Mouse (Mus musculus): ENCODE data around the gene Sec31a.
"Not testable (repeated sequence)": the region's sequence is repeated elsewhere in the genome, so short reads cannot be mapped to it uniquely, and the experiment has no call there.

Gene Sec31a

DNA sequence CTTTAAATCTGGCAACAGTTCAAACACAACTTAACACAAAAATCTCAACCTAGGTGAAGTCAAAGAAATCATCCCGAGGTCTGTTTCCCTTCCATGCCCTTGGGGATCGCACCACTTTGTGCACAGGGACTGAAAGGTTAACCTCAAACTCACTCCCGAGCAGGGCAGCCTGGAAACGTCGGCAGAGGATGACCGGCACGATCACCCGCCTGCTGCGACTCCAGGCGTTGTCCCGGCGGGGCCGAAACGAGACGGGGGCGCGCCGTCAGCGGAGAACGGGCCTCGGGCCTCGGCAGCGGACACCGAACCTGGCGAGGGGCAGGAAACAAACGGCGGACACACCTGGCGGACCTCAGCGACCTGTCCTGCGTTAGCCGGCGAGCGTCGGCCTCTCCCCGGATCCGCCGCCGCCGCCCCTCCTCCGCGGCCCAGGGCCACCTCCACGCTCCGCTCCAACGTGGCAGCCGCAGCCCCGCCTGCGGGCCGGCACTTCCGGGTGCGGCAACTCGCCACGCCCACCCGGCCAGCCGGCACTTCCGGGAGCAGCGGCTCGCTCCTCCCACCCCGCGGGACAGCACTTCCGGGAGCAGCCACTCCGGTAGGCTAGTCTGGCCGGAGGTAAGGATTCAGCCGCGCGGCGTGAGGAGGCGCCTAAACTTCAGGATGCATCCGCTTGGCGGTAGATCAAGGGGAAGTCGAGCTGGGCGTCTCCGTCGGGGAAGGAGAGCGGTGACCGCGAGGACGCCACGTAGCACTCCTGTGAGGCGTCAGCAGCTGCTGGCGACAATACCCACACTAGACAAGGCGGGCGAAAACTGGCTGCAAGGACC, at the start of gene Sec31a:
Sec31a (minus strand) TSS at position 474 of the 830 bp plus-strand sequence.
- DNase-seq (ENCODE audit: extremely low spot score) = peak; percentile 94

DNA sequence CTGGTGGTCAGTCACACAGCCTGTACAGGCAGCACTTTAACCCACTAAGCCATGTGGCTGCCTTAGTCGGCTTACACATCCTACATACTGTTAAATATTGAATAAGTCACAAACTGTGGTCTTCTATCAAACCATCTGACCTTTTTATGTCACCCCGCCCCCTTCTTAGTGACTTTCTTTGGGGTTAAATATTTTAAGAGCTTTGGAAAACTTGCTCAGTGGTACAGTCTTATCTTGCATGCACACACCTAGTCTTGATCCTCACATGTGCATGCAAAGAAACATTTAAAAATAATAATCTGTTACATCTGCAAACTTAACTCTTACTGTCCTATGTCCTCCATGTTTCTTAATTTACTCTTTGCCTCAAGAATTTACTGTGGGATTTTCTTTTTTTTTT, 46.3 kb upstream of the Sec31a start:
- DNase-seq (ENCODE audit: extremely low spot score) = no peak

DNA sequence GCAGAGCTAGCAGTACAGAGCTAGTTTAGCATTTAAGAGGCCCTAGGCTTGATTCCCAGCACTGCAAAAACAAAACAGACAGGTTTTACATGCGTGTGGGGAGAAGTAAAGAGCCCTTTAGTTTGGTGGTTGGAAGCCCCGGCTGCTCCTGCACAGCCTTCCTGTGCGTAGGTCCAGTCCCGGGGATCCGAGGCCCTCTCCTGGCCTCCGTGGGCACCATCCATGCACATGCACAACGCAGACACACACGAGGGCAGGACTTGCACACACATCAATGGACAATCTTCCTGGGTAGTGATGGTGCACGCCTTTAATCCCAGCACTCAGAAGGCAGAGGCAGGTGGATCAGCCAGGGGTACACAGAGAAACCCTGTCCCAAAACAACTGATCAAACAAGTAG, 45.5 kb upstream of the Sec31a start:
- DNase-seq (ENCODE audit: extremely low spot score) = no peak

DNA sequence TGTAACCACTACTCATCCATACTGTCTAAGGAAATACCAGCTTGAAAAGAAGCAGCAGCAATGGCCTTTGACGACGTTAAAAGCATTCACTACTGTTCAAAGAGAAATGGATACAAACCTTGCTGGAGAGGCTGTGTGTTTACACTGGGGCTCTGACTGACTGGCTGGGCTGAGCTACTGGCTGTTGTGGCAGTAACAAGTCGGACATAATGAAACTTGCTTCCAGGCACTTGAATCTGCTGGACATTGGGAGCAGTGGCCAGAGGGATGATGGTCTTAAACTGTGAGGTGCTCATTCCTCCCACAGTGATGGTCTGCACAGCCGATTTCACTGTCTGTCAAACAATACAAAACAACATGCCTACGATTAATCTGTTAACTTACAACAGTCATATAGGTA, 43.4 kb upstream of the Sec31a start:
- no peak for DNase-seq (ENCODE audit: extremely low spot score)

DNA sequence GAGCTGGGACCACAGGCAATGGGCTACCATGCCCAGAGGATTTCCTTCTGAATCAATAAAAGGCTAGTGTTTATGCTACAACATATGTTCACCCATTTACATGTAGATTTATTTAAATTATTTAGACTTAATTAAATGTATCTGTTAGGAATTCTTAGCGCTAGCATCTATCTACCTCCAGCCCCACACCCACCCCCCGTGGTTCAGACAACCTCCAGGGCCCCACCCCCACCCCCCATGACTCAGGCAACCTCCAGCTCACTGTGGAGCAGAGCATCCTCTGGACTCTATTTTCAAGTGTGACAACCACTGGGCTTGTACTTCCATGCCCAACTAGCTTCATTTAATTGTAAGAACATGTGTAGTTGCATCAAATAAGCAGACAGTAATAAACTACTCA, 35.8 kb upstream of the Sec31a start:
- DNase-seq (ENCODE audit: extremely low spot score) = no peak

DNA sequence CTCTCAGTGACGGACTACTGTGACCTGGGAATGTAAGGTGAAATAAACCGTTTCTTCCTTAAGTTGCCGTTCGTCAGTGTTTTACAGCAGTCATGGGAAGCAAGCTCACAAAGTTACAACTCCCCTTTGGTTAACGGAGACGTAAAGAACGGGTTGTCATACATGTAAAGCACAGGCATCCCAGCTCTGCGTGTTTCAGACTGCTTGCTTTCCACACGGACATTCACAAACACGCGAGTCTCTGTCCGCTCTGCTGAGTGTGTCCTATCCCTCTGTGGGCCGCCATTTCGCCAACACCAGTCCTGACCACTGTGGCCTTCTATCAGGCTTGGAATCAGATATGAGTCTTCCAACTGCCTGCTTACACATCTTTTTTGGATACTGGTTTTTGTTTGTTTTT, 22.8 kb upstream of the Sec31a start:
- no peak for DNase-seq (ENCODE audit: extremely low spot score)

DNA sequence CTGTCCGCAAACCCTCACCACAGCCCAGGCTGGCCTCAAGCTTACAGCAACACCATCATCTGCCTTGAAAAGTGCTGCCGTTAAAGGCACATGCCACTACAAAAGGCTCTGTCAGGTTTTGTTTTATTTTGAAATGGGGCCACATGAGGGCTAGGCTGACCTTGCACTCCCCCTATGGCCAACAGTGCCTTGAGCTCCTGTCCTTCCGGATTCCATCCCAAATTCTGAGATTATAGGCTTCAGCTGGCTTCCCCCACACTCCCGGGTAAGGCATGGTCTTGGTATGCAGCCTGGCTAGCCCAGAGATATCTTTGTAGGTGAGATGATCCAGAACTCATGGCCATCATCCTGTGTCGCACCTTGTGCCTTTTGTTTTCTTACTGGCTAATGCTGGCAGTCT, 21.9 kb upstream of the Sec31a start:
- no peak for DNase-seq (ENCODE audit: extremely low spot score)

DNA sequence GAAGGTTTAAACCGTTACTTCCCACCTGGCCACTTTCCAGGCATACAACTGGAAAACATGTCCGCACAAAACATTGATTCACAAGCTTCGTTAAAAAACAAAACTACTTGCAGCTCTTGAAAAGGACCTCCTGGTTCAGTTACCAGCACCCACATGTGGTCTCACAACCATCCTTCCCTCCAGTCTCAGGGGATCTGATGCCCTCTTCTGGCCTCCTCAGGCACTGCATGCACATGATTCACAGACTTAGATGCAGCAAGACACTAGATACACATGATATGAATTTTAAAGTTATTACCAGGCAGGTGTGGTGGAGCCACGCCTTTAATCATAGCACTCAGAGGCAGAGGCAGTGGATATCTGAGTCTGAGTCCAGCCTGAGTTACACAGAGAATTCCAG, 21.1 kb upstream of the Sec31a start:
- no peak for DNase-seq (ENCODE audit: extremely low spot score)

DNA sequence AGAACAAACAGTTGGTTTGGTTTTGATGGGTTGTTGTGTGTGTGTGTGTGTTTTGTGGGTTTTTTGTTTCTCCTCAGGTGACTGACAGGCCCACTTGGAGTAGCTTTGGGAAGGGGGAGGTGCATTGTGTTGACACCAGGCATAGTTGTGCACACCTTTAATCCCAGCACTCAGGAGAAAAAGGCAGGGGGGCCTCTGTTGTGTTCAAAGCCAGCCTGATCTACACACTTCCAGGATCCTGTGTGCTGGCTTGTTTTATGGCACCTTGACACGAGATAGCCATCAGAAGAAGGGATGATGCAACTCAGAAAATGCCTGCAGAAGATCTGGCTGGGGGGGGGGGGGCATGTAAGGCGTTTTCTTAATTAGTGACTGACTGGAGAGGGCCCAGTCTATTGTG, 14.9 kb upstream of the Sec31a start:
- no peak for DNase-seq (ENCODE audit: extremely low spot score)

DNA sequence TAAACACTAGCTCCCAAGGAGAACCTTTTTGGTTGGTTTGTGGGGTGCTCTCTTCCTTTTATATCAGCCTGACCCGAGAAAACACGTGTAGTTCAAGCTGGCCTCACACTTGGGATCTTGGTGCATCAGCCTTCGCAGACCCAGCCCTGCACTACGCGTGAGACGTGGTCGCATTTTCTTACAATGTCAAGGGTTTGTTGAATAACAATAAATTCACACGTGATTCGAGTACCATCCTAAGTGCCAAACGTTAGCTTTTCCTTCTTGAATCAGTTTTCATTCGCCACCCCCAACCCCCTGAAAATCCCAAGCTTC, 14.0 kb upstream of the Sec31a start:
- DNase-seq (ENCODE audit: extremely low spot score) = no peak

DNA sequence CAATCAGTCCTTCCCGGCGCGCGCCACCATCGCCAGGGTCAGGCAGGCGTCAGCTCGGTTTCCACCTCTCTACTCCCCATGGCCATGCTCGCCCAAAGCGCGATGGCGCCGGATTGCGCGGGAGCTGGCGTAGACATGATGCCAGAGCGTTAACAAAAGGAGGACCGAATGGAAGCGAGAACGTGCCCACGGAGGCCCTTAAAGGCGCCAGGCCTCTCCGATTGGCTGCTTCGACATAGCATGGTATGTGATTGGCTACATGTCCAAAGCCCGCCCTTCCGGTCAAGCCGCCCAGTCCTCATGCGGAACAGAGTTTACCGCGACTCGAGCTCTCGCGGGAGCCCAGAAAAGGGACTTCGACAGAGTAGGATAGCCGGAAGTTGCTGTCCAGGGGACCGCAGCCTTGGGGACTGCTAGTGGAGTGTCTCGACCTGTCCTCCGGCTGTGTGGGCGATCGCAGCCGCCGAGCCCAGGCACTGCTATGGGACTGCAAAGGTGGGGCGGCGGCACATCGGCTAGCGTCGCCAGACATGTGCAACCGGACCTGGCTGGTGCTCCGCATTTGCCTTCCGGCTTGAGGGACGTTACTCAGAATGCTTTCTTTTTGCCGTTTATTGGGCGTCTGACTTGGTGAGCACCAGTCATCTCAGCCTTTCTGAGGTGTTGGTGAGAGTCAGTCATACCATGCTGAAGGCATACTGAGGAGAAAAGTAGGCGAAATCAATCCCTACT, 13.5 kb upstream of the Sec31a start:
- DNase-seq (ENCODE audit: extremely low spot score) = peak; percentile 95

DNA sequence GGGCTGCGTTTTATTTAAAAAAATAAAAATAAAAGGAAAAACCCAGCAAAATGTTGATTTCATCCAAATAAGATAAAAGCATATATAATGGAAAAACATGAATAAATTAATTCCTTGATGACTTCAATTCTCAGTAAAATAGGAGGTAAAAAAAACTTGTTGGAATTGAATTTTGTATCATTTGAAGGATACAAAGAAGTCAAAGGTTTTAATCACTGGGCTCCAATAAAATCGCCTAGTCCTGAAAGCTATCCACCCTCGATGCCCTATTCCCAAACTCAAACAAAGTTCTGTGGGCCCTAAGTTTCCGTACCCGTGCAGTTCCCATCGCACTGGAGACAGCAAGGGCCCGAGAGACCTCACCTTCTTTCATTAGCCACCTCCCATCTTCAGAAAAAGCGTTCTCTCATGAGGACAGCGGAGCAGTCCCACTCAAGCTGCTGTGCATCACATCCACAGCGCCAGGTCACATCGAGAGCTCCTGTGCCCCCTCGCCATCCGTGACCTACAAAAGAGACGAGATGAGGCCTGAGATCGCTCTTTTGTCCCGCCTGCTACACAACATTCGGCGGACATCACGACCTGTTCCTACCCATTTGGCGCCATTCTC, 12.8 kb upstream of the Sec31a start:
- DNase-seq (ENCODE audit: extremely low spot score) = no peak

DNA sequence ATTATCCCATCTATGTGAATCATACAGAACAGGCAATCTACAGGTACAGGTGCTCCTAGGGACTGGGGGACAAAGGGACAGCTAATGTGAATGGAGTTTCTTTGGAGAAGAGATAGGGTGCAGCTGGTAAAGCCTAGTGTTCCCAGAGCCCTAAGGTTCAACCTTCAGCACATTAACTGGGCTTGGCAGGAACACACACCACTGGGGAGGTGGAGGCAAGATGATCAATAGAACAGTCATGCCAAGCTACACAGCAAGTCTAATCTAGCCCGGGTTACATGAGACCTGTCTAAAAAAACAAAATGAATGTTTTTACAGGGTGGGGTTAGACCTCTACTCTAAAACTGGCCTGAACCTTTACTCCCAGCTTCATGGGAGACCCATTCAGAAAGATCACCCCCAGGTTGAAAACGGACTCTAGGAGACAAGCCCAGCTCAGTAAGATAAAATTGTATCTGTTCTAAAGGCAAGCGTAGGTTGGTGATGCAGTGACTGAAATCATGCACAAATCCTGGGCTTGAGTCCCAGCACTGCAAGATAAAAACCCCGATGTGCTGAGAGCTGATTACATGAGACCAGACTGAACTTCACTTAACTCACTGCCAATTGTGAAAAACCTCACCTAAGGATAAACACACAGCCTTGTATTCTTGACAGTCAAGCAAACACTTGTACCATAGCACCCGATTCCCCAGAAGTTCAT, 12.1 kb upstream of the Sec31a start:
- DNase-seq (ENCODE audit: extremely low spot score) = no peak

DNA sequence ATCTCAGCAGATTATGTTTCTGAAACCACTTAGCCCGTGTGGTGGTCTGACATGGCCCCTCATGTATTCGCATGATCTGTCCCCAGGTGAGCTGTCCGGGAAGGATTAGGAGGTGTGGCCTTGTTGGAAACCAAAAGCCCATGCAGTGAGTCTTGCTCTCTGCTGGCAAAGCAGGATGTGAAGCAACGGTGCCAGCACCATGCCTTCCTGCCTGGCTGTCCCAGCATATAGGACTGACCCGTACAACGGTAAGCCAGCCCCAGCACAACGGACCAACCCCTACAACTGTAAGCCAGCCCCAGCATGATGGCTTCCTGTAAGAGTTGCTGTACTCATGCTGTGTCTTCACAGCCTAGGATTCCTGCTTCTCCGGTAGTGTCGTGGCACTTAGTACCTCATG, 11.2 kb upstream of the Sec31a start:
- DNase-seq (ENCODE audit: extremely low spot score) = no peak

DNA sequence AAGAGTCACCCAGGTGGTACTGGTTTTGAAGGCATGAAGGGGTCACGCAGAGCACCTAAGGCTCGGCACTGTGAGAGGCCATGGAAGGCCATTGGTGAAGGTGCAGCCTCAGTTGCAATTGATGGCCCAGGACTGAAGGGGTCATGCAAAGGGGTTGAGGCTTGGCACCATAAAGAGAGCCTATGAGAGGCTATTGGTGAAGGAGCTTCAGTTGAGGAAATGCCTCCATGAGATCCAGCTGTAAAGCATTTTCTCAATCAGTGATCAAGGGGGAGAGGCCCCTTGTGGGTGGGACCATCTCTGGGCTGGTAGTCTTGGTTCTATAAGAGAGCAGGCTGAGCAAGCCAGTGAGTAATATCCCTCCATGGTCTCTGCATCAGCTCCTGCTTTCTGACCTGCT, 9.8 kb upstream of the Sec31a start:
- DNase-seq (ENCODE audit: extremely low spot score) = not testable (repeated sequence)

DNA sequence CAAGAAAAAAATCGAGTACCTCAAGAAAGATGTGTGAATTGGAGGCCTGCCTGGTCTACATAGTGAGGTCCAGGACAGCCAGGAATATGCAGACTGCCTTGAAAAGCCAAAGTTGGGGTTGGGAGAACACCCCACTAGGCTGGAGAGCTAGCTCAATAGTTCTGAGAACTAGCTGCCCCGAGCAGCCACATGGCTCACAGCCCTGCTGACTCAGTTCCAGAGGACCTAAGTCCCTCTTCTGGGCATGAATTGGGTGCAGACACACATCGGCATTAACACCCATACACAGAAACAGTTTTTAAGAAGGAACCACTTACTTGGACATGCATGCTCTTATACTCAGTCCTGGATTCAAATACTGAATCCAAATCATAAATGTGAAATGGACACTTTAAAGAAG, 8.2 kb upstream of the Sec31a start:
- DNase-seq (ENCODE audit: extremely low spot score) = no peak

DNA sequence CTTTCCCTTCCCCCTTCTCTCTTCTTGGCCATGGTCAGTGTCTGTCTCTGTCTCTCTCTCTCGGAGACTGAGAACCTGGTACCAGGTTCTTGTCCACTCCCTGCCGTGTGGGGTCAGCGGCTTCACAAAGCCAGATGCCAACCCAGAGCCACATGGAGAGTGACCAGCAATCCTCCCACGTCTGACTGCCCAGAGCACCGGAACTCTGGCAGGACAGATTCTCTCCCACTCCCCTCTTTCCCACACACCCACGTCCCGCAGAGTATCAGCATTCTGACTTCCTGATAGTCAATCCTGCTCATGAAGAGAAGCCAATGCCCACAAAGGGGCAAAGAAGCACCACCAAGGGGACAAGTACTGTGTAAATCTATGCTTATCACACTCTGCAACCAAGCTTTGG, 7.6 kb upstream of the Sec31a start:
- no peak for DNase-seq (ENCODE audit: extremely low spot score)

DNA sequence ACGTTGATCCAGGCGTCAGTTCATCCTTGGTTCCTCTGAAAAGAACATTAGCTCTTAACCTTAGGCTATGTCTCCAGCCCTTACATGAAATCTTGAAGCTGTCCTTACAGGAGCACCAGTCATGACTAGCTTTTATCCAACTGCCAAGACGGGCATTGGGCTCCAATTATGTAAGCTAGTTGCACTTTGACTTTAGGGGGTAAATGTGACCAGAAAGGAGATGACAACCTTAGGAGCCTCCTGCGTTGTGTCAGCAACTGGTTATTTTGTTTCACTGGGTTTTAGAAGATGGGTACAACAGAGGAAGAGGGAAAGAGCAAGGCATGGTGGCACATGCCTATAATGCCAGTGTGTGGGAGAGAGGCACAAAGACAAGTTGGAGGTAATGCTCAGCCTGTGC, 2.8 kb upstream of the Sec31a start:
- DNase-seq (ENCODE audit: extremely low spot score) = no peak

DNA sequence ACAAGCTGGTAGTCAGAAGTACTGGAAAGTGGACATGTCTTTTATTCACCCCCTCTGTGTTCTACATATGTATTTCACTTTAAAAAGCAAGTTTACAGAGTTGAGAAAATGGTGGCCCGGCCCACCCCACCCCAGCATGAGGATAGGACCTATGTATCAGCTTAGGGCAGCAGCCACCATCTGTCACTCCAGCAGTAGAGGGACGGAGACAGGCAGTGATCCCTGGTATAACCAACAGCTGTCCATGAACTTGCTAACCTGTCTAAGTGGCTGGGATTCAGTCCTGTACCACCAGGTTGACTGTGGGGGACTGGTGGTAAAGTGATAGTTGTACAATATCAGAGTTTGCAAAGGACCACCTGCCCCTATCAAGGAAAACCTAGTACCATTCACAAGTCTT, 2.0 kb upstream of the Sec31a start:
- no peak for DNase-seq (ENCODE audit: extremely low spot score)

DNA sequence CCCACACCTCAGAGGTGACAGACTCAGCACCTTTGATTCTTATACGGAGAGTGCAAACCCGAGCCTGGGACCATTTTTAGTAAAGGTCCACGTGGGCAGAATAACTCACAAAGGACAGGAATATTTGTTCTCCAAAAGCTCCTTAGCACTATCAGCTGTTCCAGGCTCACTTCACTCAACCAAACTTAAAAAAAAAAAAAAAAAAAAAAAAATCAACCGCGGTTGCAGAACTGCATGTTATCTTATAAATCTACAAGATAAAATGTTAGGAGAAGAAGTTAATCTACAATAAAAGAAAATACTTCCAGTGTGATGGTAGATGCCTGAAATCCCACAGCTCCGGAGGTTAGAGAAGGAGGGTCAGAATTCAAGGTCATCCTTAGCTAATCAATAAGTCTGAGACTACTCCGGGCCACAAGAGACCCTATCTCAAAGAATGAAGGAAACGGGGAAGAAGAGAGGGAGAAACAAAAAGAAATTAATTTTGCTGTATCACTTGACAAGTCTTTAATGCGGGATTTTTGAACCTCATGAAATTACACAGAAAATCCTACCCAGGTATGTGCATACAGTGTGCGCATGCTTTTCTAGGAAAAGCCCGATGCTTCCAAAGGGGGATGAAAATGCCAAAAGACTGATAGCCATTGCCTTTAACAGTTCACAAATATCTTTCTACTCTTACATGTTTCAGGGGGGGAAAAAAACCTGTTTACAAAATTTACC, 1.4 kb downstream of the Sec31a start:
- no peak for DNase-seq (ENCODE audit: extremely low spot score)

DNA sequence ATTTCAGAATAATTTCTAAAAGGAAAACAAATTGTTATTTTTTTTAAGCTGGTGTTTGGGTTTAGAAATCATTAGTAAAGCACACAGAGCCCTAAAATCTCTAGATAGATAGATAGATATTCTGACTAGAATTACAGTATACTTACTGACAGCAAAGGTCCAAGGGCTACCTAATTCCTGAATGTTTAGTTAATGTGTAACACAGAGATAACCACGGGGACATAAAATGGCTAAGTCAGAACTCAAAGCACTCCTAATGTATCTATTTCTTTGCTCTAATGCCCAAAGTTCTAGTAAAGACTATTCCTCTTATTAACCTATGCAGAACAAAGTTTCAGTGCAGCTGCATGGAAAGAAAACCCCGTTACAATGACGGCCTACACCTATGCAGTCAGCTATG, 3.1 kb downstream of the Sec31a start:
- no peak for DNase-seq (ENCODE audit: extremely low spot score)

DNA sequence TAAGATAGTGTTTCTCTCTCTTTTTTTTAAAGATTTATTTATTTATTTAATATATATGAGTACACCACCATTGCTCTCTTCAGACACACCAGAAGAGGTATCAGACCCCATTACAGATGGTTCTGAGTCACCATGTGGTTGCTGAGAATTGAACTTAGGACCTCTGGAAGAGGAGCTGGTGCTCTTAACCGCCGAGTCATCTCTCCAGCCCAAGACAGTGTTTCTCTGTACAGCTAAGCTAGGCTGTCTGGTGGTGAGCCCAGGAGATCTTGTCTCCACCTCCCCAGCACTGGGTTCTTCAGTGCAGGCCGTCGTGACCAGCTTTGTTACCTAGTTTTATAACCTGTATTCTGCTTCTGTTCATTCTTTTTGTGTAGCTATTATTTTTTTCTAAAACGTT, 5.8 kb downstream of the Sec31a start:
- no peak for DNase-seq (ENCODE audit: extremely low spot score)
